Mouse (Mus musculus): Measurements from ENCODE around the gene Cfap57. TPM values are rescaled to one million over a fixed set of nuclear protein-coding genes. Genes with fewer than 3 reads are reported as not detected.
"Not testable (repeated sequence)": the region's sequence is repeated elsewhere in the genome, so short reads cannot be mapped to it uniquely, and the experiment has no call there.

Cfap57 gene
- polyA plus RNA-seq, 1 experiment from 2014 or later = 0.83 TPM

GRCm38 (mm10) chr4:118518208-118518607, 102.4 kb downstream of the Cfap57 start:
- H3K27me3 ChIP-seq (ENCODE audit: control insufficient read depth, insufficient read depth, low read length) = no peaks in the 10 kb centered on the region
- H3K9ac ChIP-seq (ENCODE audit: low read length) = no peak overlapping the region
- ATAC-seq (replicated peaks; ENCODE audit: low FRiP score) = no peak
- 0 out of 2 replicates have a peak, but pooled peaks cover 3% of the 10 kb centered on the region for H3K4me1 ChIP-seq (replicated peaks; ENCODE audit: control insufficient read depth, insufficient read depth, low read length)
- no peak overlapping the region for H3K4me3 ChIP-seq (ENCODE audit: low read depth, low read length)
- DNase-seq (ENCODE audit: low spot score) = no peak
- no peak overlapping the region for H3K4me2 ChIP-seq (ENCODE audit: low read depth, low read length, severe bottlenecking)
- no peaks in the 10 kb centered on the region for H3K36me3 ChIP-seq (ENCODE audit: control insufficient read depth, insufficient read depth, low read length)
- H3K9me3 ChIP-seq (ENCODE audit: control insufficient read depth, low read length) = no peaks in the 10 kb centered on the region
- no peak overlapping the region for H3K27ac ChIP-seq (ENCODE audit: low read depth, low read length)
- WGBS = 71% methylated on average over 5 of the region's 5 CpGs

- H3K9me3 ChIP-seq (ENCODE audit: control insufficient read depth, low read length) = no peaks in the 10 kb centered on the region
- H3K36me3 ChIP-seq (ENCODE audit: control insufficient read depth, insufficient read depth, low read length) = no peaks in the 10 kb centered on the region
- no peak overlapping the region for H3K4me2 ChIP-seq (ENCODE audit: low read depth, low read length, severe bottlenecking)
- DNase-seq (ENCODE audit: low spot score) (no peak), ATAC-seq (replicated peaks; ENCODE audit: low FRiP score) (no peak)
- H3K27ac ChIP-seq (ENCODE audit: low read depth, low read length) = no peak overlapping the region
- WGBS = 42% methylated on average over 16 of the region's 16 CpGs
- H3K4me3 ChIP-seq (ENCODE audit: low read depth, low read length) = no peak overlapping the region
- no peaks in the 10 kb centered on the region for H3K27me3 ChIP-seq (ENCODE audit: control insufficient read depth, insufficient read depth, low read length)
- H3K4me1 ChIP-seq (replicated peaks; ENCODE audit: control insufficient read depth, insufficient read depth, low read length) = peaks cover 3% of the 10 kb centered on the region; the same call in 1 of the 2 replicates
- H3K9ac ChIP-seq (ENCODE audit: low read length) = no peak overlapping the region
Observed at GRCm38 (mm10) chr4:118517497-118518146, 103.0 kb downstream of the Cfap57 start.

- H3K36me3 ChIP-seq (ENCODE audit: control insufficient read depth, insufficient read depth, low read length) = no peaks in the 10 kb centered on the region
- no peak overlapping the region for H3K9ac ChIP-seq (ENCODE audit: low read length)
- WGBS = 26% methylated on average over 20 of the region's 20 CpGs
- no peak overlapping the region for H3K27ac ChIP-seq (ENCODE audit: low read depth, low read length)
- DNase-seq (ENCODE audit: low spot score) = no peak
- ATAC-seq (replicated peaks; ENCODE audit: low FRiP score) = no peak
- H3K4me3 ChIP-seq (ENCODE audit: low read depth, low read length) = no peak overlapping the region
- no peaks in the 10 kb centered on the region for H3K27me3 ChIP-seq (ENCODE audit: control insufficient read depth, insufficient read depth, low read length)
- H3K4me2 ChIP-seq (ENCODE audit: low read depth, low read length, severe bottlenecking) = no peak overlapping the region
- no peaks in the 10 kb centered on the region for H3K9me3 ChIP-seq (ENCODE audit: control insufficient read depth, low read length)
- peaks cover 3% of the 10 kb centered on the region; the same call in 1 of the 2 replicates for H3K4me1 ChIP-seq (replicated peaks; ENCODE audit: control insufficient read depth, insufficient read depth, low read length)
Observed at GRCm38 (mm10) chr4:118516699-118517496, 103.7 kb downstream of the Cfap57 start.

DNA sequence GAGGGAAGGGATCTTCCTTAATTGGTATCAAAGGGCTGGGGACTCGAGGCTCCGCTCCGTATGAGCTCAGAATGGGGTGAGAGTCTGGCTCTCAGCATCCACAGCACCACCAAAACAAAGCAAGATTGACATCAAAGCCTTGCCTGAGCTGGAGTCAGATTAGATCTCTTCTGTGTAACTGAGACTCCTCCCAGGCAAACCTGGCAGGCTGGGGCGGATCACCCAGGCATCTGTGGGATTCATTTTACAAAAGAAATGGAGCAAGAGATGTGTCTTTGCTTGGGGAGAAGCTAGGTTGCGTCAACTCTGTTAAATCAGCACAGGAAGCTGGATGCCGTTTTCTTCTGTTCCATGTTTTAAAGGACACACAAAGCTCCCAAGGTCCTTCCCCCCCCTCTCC, 111.5 kb downstream of the Cfap57 start:
- 8% methylated on average over 6 of the region's 6 CpGs for WGBS
- ATAC-seq (replicated peaks; ENCODE audit: low FRiP score) = no peak
- Histone ChIP-seq H3K27me3 (ENCODE audit: control insufficient read depth, insufficient read depth, low read length) (no peaks in the 10 kb centered on the region), H3K36me3 (ENCODE audit: control insufficient read depth, insufficient read depth, low read length) (no peaks in the 10 kb centered on the region), H3K9me3 (ENCODE audit: control insufficient read depth, low read length) (no peaks in the 10 kb centered on the region), H3K4me3 (ENCODE audit: low read depth, low read length) (no peak overlapping the region), H3K9ac (ENCODE audit: low read length) (no peak overlapping the region), H3K27ac (ENCODE audit: low read depth, low read length) (no peak overlapping the region; the same call in 1 of the 2 replicates), H3K4me2 (ENCODE audit: low read depth, low read length, severe bottlenecking) (no peak overlapping the region), H3K4me1 (replicated peaks; ENCODE audit: control insufficient read depth, insufficient read depth, low read length) (peaks cover 4% of the 10 kb centered on the region)
- no peak for DNase-seq (ENCODE audit: low spot score)

DNA sequence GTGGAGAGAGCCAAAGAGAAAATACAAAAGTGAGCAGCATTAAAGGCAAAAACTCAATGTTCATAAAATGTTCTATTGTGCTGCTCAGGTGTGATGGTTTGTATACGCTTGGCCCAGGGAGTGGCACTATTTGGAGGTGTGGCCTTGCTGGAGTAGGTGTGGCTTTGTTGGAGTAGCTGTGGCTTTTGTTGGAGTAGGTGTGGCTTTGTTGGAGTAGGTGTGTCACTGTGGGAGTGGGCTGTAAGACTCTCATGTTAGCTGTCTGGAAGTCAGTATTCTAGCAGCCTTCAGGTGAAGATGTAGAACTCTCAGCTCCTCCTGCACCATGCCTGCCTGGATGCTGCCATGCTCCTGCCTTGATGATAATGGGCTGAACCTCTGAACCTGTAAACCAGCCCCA, 113.4 kb downstream of the Cfap57 start:
- not testable (repeated sequence) for H3K36me3 ChIP-seq (ENCODE audit: control insufficient read depth, insufficient read depth, low read length); H3K4me3 ChIP-seq (ENCODE audit: low read depth, low read length); H3K9ac ChIP-seq (ENCODE audit: low read length); H3K27ac ChIP-seq (ENCODE audit: low read depth, low read length); H3K9me3 ChIP-seq (ENCODE audit: control insufficient read depth, low read length); H3K4me2 ChIP-seq (ENCODE audit: low read depth, low read length, severe bottlenecking); ATAC-seq (replicated peaks; ENCODE audit: low FRiP score); H3K4me1 ChIP-seq (replicated peaks; ENCODE audit: control insufficient read depth, insufficient read depth, low read length); H3K27me3 ChIP-seq (ENCODE audit: control insufficient read depth, insufficient read depth, low read length); DNase-seq (ENCODE audit: low spot score)
- 88% methylated on average over 1 of the region's 1 CpGs for WGBS

- ATAC-seq (replicated peaks; ENCODE audit: low FRiP score) = no peak
- Histone ChIP-seq H3K9me3 (ENCODE audit: control insufficient read depth, low read length) (no peaks in the 10 kb centered on the region), H3K4me2 (ENCODE audit: low read depth, low read length, severe bottlenecking) (no peak overlapping the region), H3K27me3 (ENCODE audit: control insufficient read depth, insufficient read depth, low read length) (no peaks in the 10 kb centered on the region), H3K27ac (ENCODE audit: low read depth, low read length) (no peak overlapping the region), H3K36me3 (ENCODE audit: control insufficient read depth, insufficient read depth, low read length) (no peaks in the 10 kb centered on the region), H3K4me1 (replicated peaks; ENCODE audit: control insufficient read depth, insufficient read depth, low read length) (peaks cover 4% of the 10 kb centered on the region; the same call in 1 of the 2 replicates), H3K4me3 (ENCODE audit: low read depth, low read length) (no peak overlapping the region), H3K9ac (ENCODE audit: low read length) (no peak overlapping the region)
- no peak for DNase-seq (ENCODE audit: low spot score)
- 79% methylated on average over 3 of the region's 3 CpGs for WGBS
Observed at GRCm38 (mm10) chr4:118505551-118505950, 115.0 kb downstream of the Cfap57 start.

Other genes starting within 250 kb of the Cfap57 start
- gene Szt2, start 211.5 kb downstream of the Cfap57 start, polyA plus RNA-seq (2014; fragmentation: Nextera tagmentation; extraction: Ambion mirVana) = 14.1 and 18.3 TPM in 2 replicates
- gene Med8, start 211.4 kb downstream of the Cfap57 start, polyA plus RNA-seq (2014; fragmentation: Nextera tagmentation; extraction: Ambion mirVana) = 152 and 155 TPM in 2 replicates
- gene Elovl1, start 192.7 kb downstream of the Cfap57 start, polyA plus RNA-seq (2014; fragmentation: Nextera tagmentation; extraction: Ambion mirVana) = 37.8 and 39.8 TPM in 2 replicates
- gene Cdc20, start 183.4 kb downstream of the Cfap57 start, polyA plus RNA-seq (2014; fragmentation: Nextera tagmentation; extraction: Ambion mirVana) = 369 and 385 TPM in 2 replicates
- 1.0 and 1.5 TPM in 2 replicates for gene Mpl, start 163.3 kb downstream of the Cfap57 start, polyA plus RNA-seq (2014; fragmentation: Nextera tagmentation; extraction: Ambion mirVana)
- gene Tie1, start 130.7 kb downstream of the Cfap57 start, polyA plus RNA-seq (2014; fragmentation: Nextera tagmentation; extraction: Ambion mirVana) = 13.6 and 14.5 TPM in 2 replicates
- 0.48 and 0.71 TPM in 2 replicates for gene 2610528J11Rik, start 93.8 kb downstream of the Cfap57 start, polyA plus RNA-seq (2014; fragmentation: Nextera tagmentation; extraction: Ambion mirVana)
- gene Tmem125, start 76.7 kb downstream of the Cfap57 start, polyA plus RNA-seq (2014; fragmentation: Nextera tagmentation; extraction: Ambion mirVana) = 0.25 and 0.32 TPM in 2 replicates
- 181 and 183 TPM in 2 replicates for gene Ebna1bp2, start within 50 bp of the Cfap57 start, polyA plus RNA-seq (2014; fragmentation: Nextera tagmentation; extraction: Ambion mirVana)
- not detected in 2 replicates for gene Olfr62, start 38.2 kb upstream of the Cfap57 start, polyA plus RNA-seq (2014; fragmentation: Nextera tagmentation; extraction: Ambion mirVana)
- gene Olfr1342, start 72.0 kb upstream of the Cfap57 start, polyA plus RNA-seq (2014; fragmentation: Nextera tagmentation; extraction: Ambion mirVana) = 0.08 and 0.09 TPM in 2 replicates
- not detected in 2 replicates for gene Olfr1341, start 82.7 kb upstream of the Cfap57 start, polyA plus RNA-seq (2014; fragmentation: Nextera tagmentation; extraction: Ambion mirVana)
- gene Olfr1340, start 99.4 kb upstream of the Cfap57 start, polyA plus RNA-seq (2014; fragmentation: Nextera tagmentation; extraction: Ambion mirVana) = not detected in 2 replicates
- 0.12 and 0.17 TPM in 2 replicates for gene Olfr1339, start 111.4 kb upstream of the Cfap57 start, polyA plus RNA-seq (2014; fragmentation: Nextera tagmentation; extraction: Ambion mirVana)
- gene Olfr1338, start 138.0 kb upstream of the Cfap57 start, polyA plus RNA-seq (2014; fragmentation: Nextera tagmentation; extraction: Ambion mirVana) = not detected in 2 replicates
- gene Olfr1337, start 161.8 kb upstream of the Cfap57 start, polyA plus RNA-seq (2014; fragmentation: Nextera tagmentation; extraction: Ambion mirVana) = not detected in 2 replicates
- not detected in 2 replicates for gene Olfr1335, start 189.2 kb upstream of the Cfap57 start, polyA plus RNA-seq (2014; fragmentation: Nextera tagmentation; extraction: Ambion mirVana)
- not detected in 2 replicates for gene Olfr1333, start 215.5 kb upstream of the Cfap57 start, polyA plus RNA-seq (2014; fragmentation: Nextera tagmentation; extraction: Ambion mirVana)
- not detected in 2 replicates for gene Olfr1331, start 243.9 kb upstream of the Cfap57 start, polyA plus RNA-seq (2014; fragmentation: Nextera tagmentation; extraction: Ambion mirVana)